Mouse (Mus musculus) brain, embryonic 14.5 days (tissue): ENCODE results near the gene Cacna2d1. TPM values are rescaled to one million over a fixed set of nuclear protein-coding genes. Genes with fewer than 3 reads are reported as not detected.
A peak's percentile ranks its signal among the peaks of the same experiment; 100 is the strongest.

Experiments
- DNase-seq: peaks from one replicate; pipeline ENCODE4 v3.0.0-alpha.2; 2011; ENCODE audit warnings: low read depth
- CTCF ChIP-seq: fragments of 200-500 bp; IDR thresholded peaks from 2 replicates; pipeline ENCODE4 v1.5.1; 2012; ENCODE audit warnings: inconsistent platforms, mild to moderate bottlenecking, moderate library complexity, borderline replicate concordance; ENCODE audit not compliant: insufficient read depth, insufficient read length; ENCODE audit errors: extremely low read depth
- POLR2A ChIP-seq: fragments of 200-500 bp; IDR thresholded peaks from 2 replicates; pipeline ENCODE4 v1.6.1; 2012; ENCODE audit warnings: mild to moderate bottlenecking, inconsistent platforms, borderline replicate concordance; ENCODE audit not compliant: poor library complexity, insufficient read depth, insufficient read length, severe bottlenecking; ENCODE audit errors: extremely low read depth
- polyA plus RNA-seq: library from polyadenylated mRNA; depleted of rRNA; stranded (reverse); fragments of >200 nt; gene quantifications from 2 replicates; pipeline ENCODE4 v1.2.3, GENCODE M21; 2012

Gene Cacna2d1
- polyA plus RNA-seq, 1 experiment: 43.3 TPM

- TF ChIP-seq CTCF (no peak), POLR2A (no peak)
- no peak for DNase-seq
Observed at GRCm38 (mm10) chr5:16033569-16033968, 99.1 kb downstream of the Cacna2d1 start.

- TF ChIP-seq POLR2A (no peak), CTCF (no peak)
- no peak for DNase-seq
Observed at GRCm38 (mm10) chr5:16035259-16035658, 100.8 kb downstream of the Cacna2d1 start.

DNA sequence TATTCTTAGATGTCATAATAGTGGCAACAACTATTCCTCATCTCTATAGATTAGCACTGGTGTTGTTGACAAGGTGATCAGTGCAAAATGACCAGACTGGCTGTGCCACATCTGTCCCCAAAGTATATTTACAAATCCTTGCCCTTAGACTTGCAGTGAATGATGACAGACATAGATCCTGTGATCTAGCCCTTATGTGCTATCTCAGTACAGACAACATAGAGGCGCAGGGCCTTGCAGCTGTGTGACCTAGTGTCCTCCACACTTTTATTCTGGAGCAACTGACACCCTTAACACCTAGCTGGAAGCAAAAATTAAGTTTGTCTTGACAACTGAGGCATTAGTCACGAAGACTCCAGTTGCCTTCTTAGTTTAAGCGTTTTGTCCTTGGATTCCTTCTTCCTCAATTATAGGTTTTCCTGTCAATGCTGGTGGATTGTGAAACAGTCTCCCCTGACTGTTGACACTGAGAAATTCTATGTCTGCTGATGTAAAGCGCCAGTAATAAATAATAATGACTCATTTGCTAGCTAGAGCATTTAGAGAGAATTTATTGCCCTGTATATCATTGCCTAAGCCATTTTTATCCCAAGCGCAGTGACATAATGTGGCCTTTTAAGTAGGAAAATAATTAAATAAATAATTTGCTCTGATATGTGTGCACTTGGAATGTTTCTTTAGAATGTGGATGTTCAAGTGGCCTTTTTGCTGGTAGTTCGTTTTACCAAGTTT is 110.8 kb downstream of the Cacna2d1 start:
- no peak for DNase-seq
- TF ChIP-seq POLR2A (no peak), CTCF (no peak)

DNA sequence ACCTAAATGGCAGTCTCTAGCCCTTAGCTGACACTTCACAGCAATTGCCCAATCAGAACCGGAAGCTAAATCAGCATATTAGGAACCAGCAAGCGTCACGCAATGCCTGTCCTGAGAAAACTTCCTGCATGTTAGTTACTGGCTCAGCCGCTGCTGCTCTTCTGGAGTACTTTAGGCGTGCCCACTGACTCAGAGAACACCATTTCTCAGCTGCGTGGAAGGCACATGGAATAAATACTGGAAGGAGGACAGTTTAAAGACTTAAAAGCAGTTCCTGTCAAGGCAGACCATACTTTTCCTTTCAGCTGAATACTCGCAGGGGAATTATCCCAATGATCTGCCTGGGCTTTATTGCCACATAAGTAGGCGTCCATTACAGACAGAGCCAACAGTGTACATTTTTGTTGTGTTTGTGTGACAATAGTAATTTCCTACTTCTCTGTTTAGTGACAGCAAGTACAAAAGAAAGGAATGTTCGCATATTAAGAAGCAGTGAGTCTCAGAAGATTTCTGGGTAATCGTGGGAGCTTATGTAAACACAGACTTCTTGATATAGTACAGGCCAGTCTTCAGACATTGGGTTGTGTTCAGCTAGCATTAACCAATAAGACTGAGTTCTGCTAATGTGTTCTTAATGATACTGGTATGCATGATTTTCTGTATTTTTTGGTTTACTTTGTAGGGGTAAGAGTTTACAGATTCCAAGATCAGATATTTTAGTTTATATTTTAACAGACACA is 113.1 kb downstream of the Cacna2d1 start:
- DNase-seq: peak; percentile 62
- no peak for TF ChIP-seq CTCF
- no peak for TF ChIP-seq POLR2A

GRCm38 (mm10) chr5:16056795-16057194 is 122.3 kb downstream of the Cacna2d1 start:
- DNase-seq: peak; percentile 61
- TF ChIP-seq POLR2A (no peak), CTCF (no peak)

DNA sequence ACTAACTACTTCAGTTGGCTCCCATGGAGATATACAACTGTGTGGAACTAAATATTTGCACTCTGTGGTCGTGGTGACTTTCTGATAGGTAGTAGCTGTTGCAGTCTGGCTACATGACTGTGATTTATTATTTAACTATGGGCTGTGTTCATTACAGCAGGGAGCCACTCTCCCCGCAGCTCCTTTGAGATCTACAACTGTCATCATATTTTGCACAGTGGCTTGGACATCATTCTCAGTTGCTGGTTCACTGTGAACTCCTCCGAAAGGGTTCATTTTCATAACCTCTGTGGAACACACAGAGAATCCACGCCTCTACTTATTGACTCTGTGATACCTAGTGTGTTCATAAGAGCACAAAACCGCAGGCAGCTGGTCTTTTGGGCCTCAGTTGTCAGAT is 128.3 kb downstream of the Cacna2d1 start:
- TF ChIP-seq POLR2A (no peak), CTCF (no peak)
- DNase-seq: peak; percentile 64

- no peak for DNase-seq
- TF ChIP-seq POLR2A (no peak), CTCF (no peak)
Observed at GRCm38 (mm10) chr5:16063273-16063672, 128.8 kb downstream of the Cacna2d1 start.

DNA sequence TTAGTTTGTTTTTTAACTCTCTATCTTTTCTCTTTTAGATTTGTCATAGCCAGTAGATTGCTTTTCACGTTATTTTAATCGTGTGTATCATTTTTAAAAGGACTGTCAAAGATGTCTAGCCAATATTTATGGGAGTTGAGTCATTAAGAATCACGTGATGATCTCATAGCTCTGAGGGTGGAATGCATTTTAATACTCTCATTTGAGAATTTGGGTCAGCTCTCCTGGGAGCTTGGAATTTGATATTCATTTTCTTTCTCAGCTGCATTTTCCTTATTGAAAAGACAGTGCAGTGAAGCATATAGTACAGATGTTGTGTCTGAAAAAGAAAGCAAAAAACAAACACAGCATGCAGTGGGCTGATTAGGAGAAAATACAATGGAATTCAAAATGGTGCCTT is 129.5 kb downstream of the Cacna2d1 start:
- no peak for DNase-seq
- no peak for TF ChIP-seq CTCF
- no peak for TF ChIP-seq POLR2A

DNA sequence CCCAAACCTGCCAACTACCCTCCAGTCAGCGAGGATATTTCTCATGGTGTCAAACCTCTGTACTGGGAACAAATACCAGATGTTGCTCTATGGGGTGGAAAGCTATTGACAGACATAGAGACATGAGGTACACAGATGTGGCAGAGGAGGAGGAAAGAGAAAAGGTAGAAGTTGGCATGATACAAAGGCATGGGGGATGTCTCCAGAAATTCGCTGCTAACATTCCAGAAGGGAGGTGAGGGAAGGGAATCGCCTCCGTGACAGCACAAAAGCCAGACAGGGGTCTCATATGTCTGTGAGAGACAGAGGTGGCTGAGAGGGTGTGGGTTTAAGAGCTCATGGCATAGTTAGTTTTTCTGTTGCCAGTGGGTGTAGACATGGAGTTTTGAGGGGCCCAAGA is 131.3 kb downstream of the Cacna2d1 start:
- TF ChIP-seq CTCF: no peak
- TF ChIP-seq POLR2A: no peak
- DNase-seq: no peak

GRCm38 (mm10) chr5:16082253-16082652 is 147.8 kb downstream of the Cacna2d1 start:
- TF ChIP-seq POLR2A (no peak), CTCF (no peak)

DNA sequence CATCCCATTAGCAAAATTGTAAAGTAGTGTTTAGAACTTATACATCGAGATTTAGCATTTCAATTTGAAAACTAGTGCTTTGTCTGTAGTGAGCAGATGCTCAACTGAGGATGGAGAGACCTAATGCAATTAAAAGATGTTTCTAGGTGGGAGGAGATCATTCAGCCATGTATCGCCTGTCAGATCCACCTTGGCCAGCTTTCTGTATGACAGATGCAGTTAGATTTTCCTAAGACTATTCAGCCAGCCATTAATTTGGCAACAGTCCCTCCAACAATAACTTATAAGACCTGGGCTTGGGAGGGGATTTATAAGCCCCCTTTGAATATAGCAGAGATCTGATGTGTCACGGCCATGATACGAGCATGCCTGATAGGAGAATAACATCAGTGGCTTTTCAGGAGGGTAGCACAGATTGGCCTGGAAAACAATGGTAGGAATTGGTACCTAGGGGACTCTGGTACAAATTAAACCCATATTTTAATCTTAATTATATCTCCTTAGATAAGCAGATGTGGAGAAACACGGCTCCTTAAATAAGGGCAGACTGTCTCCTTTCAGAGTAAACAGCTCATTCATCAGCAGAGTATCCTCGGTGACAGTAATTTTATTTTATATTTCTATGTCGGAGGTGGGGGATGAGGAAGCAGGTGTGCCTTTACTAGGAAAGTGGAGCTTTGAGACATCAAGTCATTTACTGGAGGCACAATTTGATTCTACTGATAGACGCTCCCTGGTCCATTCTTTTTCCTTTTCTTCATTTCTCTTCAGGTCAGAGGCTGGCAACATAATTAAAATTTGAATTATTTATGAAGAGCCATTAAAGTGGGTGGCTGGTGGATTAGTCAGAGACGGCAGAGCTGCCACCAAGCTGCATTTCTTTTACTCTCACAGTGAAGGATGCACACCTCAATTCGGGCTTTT is 152.8 kb downstream of the Cacna2d1 start:
- peak; percentile 89 for DNase-seq
- TF ChIP-seq POLR2A (no peak), CTCF (no peak)

More at GRCm38 (mm10) chr5:16082253-16082652, 147.8 kb downstream of the Cacna2d1 start:
- peak; percentile 34 for DNase-seq
